Mouse (Mus musculus): ENCODE data around the gene Rdh9.

The Rdh9 gene

GRCm38 (mm10) chr10:127840776-127841175 is 64.6 kb downstream of the Rdh9 start:
- DNase-seq (ENCODE audit: low read depth, low spot score): no peak

Data from brain, adult 2 months (tissue).